Mouse (Mus musculus): ENCODE results near the gene Rnf38.

- no peak for TF ChIP-seq POLR2A (IDR thresholded peaks at IDR 0.05; ENCODE audit: borderline replicate concordance, control insufficient read depth, low read depth, low read length)
- TF ChIP-seq CTCF (IDR thresholded peaks at IDR 0.05; ENCODE audit: control insufficient read depth, insufficient read depth, low read length), result peak; percentile 39
Measured at GRCm38 (mm10) chr4:44173177-44173576, 60.4 kb downstream of the Rnf38 start.

Measured in bone marrow, adult 2 months (tissue).